Comparison of ENCODE assay signal across 10 mouse cellular contexts in the genomic region with DNA sequence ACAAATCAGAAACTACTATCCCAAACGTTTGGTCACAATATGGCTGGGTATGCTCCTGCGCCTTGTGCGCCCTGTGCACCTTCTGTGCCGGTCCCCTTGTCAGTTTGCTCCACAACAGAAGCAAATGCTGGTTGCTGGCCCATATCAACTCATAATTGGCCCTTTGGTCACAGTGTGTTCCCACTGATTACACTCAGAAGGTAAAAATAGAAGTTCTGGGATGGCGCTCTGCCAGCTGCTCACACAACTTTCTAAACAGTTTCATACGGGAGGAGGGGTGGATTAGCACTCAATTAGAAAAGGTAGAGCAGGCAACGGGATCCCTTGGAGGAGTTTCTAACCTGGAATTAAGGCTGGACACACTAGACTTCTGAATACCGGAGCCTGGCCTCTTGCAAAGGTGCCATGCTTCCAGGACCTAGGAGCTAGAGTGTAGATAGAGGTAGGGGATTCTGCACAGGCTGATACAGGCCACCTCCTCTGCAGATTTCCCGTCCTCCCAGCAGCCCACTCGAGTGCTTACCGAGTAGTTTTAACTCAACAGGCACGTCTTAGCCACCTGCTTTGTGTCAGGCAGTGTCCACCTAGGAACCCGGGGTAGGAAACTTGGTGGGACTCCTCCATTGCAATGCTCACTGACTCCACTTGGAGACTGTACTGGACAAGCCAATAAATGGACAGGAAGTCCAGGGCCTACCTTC. TPM values are rescaled to one million over a fixed set of nuclear protein-coding genes. Genes with fewer than 3 reads are reported as not detected.
DNase-seq lines count a peak whose midpoint lies in the region; ATAC-seq and TF ChIP-seq lines count a peak whose summit lies in the region.
"Had no signal": no experiment of that assay in that cellular context is flagged by ENCODE, and none has a peak within 500 bp of the region (broad histone marks: within the 10 kb centered on the region; RNA-seq: fewer than 3 reads in every experiment).

No protein-coding gene starts in this region.

- no peak for TF ChIP-seq CTCF in liver, adult 2 months (IDR thresholded peaks at IDR 0.05; ENCODE audit: low read depth, low read length)

- H3K27me3 ChIP-seq in liver, adult 2 months (ENCODE audit: control insufficient read depth, insufficient read depth, low read length) = no peaks in the 10 kb centered on the region
- no peaks in the 10 kb centered on the region for H3K27me3 ChIP-seq in liver, embryonic 11.5 days (replicated peaks; ENCODE audit: control insufficient read depth, insufficient read depth, low read length)
- no peaks in the 10 kb centered on the region for H3K27me3 ChIP-seq in stomach, embryonic 15.5 days (replicated peaks)
- H3K27me3 ChIP-seq: neural tube, embryonic 12.5 days had no signal

- H3K27ac ChIP-seq in liver, adult 2 months (replicated peaks; ENCODE audit: insufficient read depth, low read depth, low read length) = no peak overlapping the region
- no peak overlapping the region for H3K27ac ChIP-seq in liver, embryonic 11.5 days (ENCODE audit: low read depth, low read length)
- peak overlapping the region; percentile 40; the same call in 1 of the 2 replicates for H3K27ac ChIP-seq in stomach, embryonic 15.5 days
- H3K27ac ChIP-seq: neural tube, embryonic 12.5 days had no signal

- H3K9me3 ChIP-seq in liver, embryonic 11.5 days (ENCODE audit: control insufficient read depth, low read length) = no peaks in the 10 kb centered on the region
- H3K9me3 ChIP-seq in stomach, embryonic 15.5 days = no peaks in the 10 kb centered on the region
- H3K9me3 ChIP-seq: neural tube, embryonic 12.5 days had no signal

- ATAC-seq in liver, embryonic 11.5 days (replicated peaks; ENCODE audit: low FRiP score) = no peak
- peak; percentile 31; the same call in 1 of the 2 replicates for ATAC-seq in stomach, embryonic 15.5 days (ENCODE audit: insufficient read depth, low FRiP score, low read depth)

- H3K36me3 ChIP-seq in liver, adult 2 months (ENCODE audit: control insufficient read depth, insufficient read depth, low read length) = no peaks in the 10 kb centered on the region
- H3K36me3 ChIP-seq in liver, embryonic 11.5 days (ENCODE audit: control insufficient read depth, insufficient read depth, low read length) = no peaks in the 10 kb centered on the region
- H3K36me3 ChIP-seq in stomach, embryonic 15.5 days = no peaks in the 10 kb centered on the region
- H3K36me3 ChIP-seq: neural tube, embryonic 12.5 days had no signal

- H3K79me2 ChIP-seq in liver, adult 2 months (ENCODE audit: control insufficient read depth, insufficient read depth, low read length) = no peaks in the 10 kb centered on the region

- DNase-seq in liver, adult 2 months (ENCODE audit: extremely low read depth, low read depth, low spot score) = peak; percentile 61
- DNase-seq in liver, embryonic 11.5 days (ENCODE audit: low spot score) = no peak
- DNase-seq in heart, adult 9 months (ENCODE audit: low spot score in 2 of 2) = peak; percentile 83 to 88
- DNase-seq in kidney, postnatal 4 days = peak; percentile 41 to 50
- DNase-seq in layer of hippocampus, postnatal 10 days (ENCODE audit: low spot score in 2 of 2) = no peak
- DNase-seq in right cerebral cortex, postnatal 25 days = no peak
- DNase-seq in thymus, postnatal 0 days (ENCODE audit: low spot score) = no peak
- DNase-seq: cerebellum, postnatal 14 days had no signal

- no peak overlapping the region for H3K4me3 ChIP-seq in liver, adult 2 months (ENCODE audit: insufficient read depth, low read depth, low read length)
- H3K4me3 ChIP-seq in liver, embryonic 11.5 days (ENCODE audit: low read depth, low read length) = no peak overlapping the region
- H3K4me3 ChIP-seq in stomach, embryonic 15.5 days (replicated peaks) = no peak overlapping the region
- H3K4me3 ChIP-seq: neural tube, embryonic 12.5 days had no signal

- peaks cover 5% of the 10 kb centered on the region for H3K4me1 ChIP-seq in liver, adult 2 months (ENCODE audit: control insufficient read depth, insufficient read depth, low read length)
- H3K4me1 ChIP-seq in liver, embryonic 11.5 days (replicated peaks; ENCODE audit: control insufficient read depth, insufficient read depth, low read length) = no peaks in the 10 kb centered on the region
- H3K4me1 ChIP-seq in stomach, embryonic 15.5 days = 0 out of 2 replicates have a peak, but pooled peaks cover 4% of the 10 kb centered on the region
- H3K4me1 ChIP-seq: neural tube, embryonic 12.5 days had no signal

- H3K4me2 ChIP-seq in liver, embryonic 11.5 days = no peak overlapping the region
- no peak overlapping the region for H3K4me2 ChIP-seq in stomach, embryonic 15.5 days
- H3K4me2 ChIP-seq: neural tube, embryonic 12.5 days had no signal

- no peak overlapping the region for H3K9ac ChIP-seq in liver, adult 2 months (ENCODE audit: low read depth, low read length)
- H3K9ac ChIP-seq in liver, embryonic 11.5 days (ENCODE audit: low read depth, low read length) = no peak overlapping the region
- no peak overlapping the region for H3K9ac ChIP-seq in stomach, embryonic 15.5 days
- H3K9ac ChIP-seq: neural tube, embryonic 12.5 days had no signal

- no peak for TF ChIP-seq POLR2A in liver, adult 2 months (IDR thresholded peaks at IDR 0.05; ENCODE audit: extremely low read depth, insufficient read depth, low read length)

- WGBS in liver, adult 2 months = 65% methylated on average over 13 of the region's 13 CpGs
- 78% methylated on average over 13 of the region's 13 CpGs for WGBS in liver, embryonic 11.5 days
- WGBS in stomach, embryonic 15.5 days = 65% methylated on average over 13 of the region's 13 CpGs

RNA-seq across cellular contexts. Expression of gene Aak1, which starts 16.4 kb away (rescaled TPM):
- 2.6 and 5.8 TPM in 2 replicates for total RNA-seq in liver, adult 2 months (2014; rRNA removed)
- polyA plus RNA-seq in liver, adult 2 months (2012; rRNA removed) = 5.2 and 7.2 TPM in 2 replicates
- polyA plus RNA-seq in liver, embryonic 11.5 days (2014; fragmentation: Nextera tagmentation; extraction: Ambion mirVana) = 13.1 TPM in 2 replicates
- 13.8 and 17.8 TPM in 2 replicates for polyA plus RNA-seq in stomach, embryonic 15.5 days (2015; fragmentation: Nextera tagmentation; extraction: Ambion mirVana)
- 100 to 1,000 TPM; 276 to 295 TPM for total RNA-seq in layer of hippocampus, postnatal 10 days (2021)
- 13.6 and 19.0 TPM in 2 replicates for polyA plus RNA-seq in thymus, postnatal 0 days (2015; fragmentation: Nextera tagmentation; extraction: Ambion mirVana)

RNA-seq across cellular contexts. Expression of gene Anxa4, which starts 39.6 kb away (rescaled TPM):
- total RNA-seq in liver, adult 2 months (2014; rRNA removed) = 49.1 and 57.6 TPM in 2 replicates
- 31.2 and 31.7 TPM in 2 replicates for polyA plus RNA-seq in liver, adult 2 months (2012; rRNA removed)
- polyA plus RNA-seq in liver, embryonic 11.5 days (2014; fragmentation: Nextera tagmentation; extraction: Ambion mirVana) = 41.8 and 43.0 TPM in 2 replicates
- 137 and 160 TPM in 2 replicates for polyA plus RNA-seq in stomach, embryonic 15.5 days (2015; fragmentation: Nextera tagmentation; extraction: Ambion mirVana)
- 1 to 10 TPM; 6.1 to 6.4 TPM for total RNA-seq in layer of hippocampus, postnatal 10 days (2021)
- 33.6 and 34.0 TPM in 2 replicates for polyA plus RNA-seq in thymus, postnatal 0 days (2015; fragmentation: Nextera tagmentation; extraction: Ambion mirVana)

Comparison
In these comparisons a context has a peak if more than half of its experiments do, and no peak if none do; other contexts are left out.
1. DNase-seq: peak in liver, adult 2 months (single experiment), heart, adult 9 months (2 of 2) and kidney, postnatal 4 days (2 of 2); none in liver, embryonic 11.5 days (single experiment), layer of hippocampus, postnatal 10 days (0 of 2), right cerebral cortex, postnatal 25 days (single experiment) and thymus, postnatal 0 days (single experiment).